Mouse (Mus musculus) adrenal gland, adult 8-10 months (tissue): ENCODE results near the gene Creb3l4. TPM values are rescaled to one million over a fixed set of nuclear protein-coding genes. Genes with fewer than 3 reads are reported as not detected.

ENCODE experiments used
- DNase-seq: peaks from one replicate; pipeline ENCODE4 v3.0.0; 2022
- total RNA-seq, 4 experiments: library from RNA; stranded (reverse); gene quantifications; 2 replicates each; pipeline ENCODE4 v1.2.4; 2022

Gene Creb3l4
- total RNA-seq, 4 experiments from 2014 or later: 0.35 to 1.3 (median 0.63) TPM

DNA sequence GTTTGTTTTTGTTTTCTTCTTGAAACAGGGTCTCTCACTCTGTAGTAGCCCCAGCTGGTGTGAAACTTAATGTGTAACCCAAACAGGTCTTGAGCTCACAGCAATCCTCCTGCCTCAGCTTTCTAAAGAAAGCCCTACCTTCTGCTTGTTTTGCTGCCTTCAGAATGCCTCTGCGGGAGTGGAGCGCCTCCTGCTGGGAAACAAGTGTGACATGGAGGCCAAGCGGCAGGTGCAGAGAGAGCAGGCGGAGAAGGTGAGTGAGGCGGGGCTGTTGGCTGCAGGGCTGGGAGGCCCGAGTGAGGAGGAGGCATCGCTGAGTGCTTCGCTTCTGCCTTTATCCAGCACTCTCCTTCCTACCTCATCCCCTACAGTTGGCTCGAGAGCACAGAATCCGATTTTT lies 19.0 kb downstream of the Creb3l4 start:
- DNase-seq: no peak

DNA sequence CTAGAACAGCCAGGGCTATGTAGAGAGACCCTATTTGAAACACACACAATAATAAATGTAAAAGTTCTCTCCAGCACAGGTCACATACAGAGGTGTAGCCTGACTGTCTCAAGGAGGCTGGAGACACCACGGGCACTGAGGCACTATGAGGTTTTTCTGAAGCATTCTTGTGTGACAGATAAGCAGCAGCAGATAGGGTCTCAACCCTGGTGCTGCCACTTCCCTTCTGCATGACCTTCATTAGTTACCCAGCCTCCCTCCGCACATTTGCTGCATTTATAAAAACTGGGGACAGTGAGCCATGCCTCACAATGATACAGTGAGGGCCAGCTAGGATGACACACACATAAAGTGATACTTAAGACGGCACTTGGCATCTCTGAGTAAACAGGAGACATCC lies 20.4 kb downstream of the Creb3l4 start:
- DNase-seq: no peak

DNA sequence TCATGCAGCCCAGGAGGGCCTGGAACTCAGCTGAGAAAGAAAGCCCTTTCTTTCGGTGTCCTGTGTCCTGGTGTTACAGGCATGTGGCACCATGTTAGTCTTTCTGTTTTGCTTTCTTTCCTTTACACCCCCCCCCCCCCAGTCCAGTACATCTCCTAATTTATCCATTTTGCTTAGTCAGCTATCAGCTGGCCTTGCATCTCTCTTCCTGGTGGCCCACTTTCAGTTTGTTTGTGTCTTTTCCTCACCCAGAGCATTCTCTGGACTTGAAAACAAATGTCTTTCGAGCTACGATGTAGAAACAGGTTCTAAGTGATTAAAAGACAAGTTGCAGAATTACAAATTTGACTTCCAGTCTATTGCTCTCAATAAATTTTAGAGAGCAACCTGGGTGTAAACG lies 20.9 kb downstream of the Creb3l4 start:
- DNase-seq: no peak

DNA sequence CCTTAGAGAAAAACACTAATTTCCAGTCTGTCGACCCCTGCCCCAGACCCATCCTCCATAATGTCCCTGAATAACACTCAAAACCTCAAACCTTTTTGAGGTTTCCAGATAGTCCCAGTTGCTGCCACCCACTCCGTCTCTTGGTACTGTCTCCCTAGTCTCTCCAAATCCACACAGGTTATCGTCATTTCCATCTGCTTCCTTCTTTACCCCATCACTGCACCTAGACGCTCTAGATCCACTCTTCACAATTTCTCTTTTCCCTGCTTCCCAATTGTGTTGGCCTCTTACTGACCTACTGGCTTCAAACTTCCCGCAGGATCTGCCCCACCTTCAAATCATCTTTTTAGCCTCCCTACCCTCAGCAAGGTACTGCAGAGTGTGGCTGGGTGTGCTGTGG lies 22.2 kb downstream of the Creb3l4 start:
- no peak for DNase-seq

DNA sequence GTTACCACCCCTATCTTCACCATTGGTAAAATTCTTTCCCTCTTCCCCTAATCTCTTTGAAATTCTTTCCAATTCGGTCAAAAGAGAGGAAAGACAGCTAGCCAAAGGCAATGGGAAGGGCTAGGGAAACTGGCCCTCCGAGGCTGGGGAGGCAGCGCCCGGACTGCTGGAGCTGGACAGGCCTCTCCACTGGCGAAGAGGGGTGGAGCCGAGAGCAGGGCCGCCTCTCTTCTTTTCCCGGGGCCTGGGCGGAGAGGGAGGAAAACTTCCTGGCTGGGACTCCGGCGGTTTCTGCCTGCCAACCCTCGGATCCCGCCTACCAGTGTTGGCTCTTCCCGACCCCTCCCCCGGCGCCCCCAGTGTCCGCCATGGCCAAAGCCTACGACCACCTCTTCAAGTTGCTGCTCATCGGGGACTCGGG lies 22.8 kb downstream of the Creb3l4 start:
- DNase-seq: peak; percentile 81

DNA sequence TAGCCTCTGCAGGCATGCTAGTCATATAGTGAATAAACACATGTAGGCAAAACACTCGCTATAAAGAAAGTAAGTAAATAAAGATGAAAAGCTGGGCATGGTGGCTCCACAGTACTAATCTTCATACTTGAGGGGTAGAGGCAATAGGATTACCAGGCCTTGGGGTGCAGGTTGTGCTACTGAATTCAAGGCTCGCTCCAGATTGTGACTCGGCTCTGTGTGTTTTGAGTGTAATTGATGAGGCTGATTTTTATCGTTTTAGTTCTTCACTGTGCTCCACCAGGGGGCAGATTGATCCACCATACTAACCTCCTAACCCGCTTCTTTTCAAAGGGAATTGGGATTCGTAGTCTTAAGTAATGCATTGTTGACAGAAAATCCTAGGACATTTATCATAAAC lies 23.2 kb downstream of the Creb3l4 start:
- DNase-seq: peak; percentile 42

DNA sequence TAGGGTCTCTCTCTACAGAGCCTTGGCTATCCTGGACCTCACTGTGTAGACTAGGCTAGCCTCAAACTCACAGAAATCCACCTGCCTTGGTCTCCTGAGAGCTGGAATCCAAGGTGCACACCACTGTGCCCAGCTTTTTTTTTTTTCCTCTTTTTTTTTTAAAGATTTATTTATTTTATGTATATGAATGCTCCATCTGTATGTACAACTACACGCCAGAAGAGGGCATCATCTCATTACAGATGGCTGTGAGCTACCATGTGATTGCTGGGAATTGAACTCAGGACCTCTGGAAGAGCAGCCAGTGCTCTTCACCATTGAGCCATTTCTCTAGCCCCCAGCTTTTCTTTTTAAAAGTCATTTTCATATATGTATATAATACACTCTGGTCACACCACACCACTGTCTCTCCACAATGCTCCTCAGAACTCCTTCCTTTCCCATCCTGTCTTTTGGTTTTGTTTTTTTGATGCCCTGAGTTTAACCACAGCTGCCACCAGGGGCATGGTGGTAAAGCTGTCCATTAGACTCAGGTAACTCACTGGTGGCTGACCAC lies 27.4 kb downstream of the Creb3l4 start:
- DNase-seq: no peak

DNA sequence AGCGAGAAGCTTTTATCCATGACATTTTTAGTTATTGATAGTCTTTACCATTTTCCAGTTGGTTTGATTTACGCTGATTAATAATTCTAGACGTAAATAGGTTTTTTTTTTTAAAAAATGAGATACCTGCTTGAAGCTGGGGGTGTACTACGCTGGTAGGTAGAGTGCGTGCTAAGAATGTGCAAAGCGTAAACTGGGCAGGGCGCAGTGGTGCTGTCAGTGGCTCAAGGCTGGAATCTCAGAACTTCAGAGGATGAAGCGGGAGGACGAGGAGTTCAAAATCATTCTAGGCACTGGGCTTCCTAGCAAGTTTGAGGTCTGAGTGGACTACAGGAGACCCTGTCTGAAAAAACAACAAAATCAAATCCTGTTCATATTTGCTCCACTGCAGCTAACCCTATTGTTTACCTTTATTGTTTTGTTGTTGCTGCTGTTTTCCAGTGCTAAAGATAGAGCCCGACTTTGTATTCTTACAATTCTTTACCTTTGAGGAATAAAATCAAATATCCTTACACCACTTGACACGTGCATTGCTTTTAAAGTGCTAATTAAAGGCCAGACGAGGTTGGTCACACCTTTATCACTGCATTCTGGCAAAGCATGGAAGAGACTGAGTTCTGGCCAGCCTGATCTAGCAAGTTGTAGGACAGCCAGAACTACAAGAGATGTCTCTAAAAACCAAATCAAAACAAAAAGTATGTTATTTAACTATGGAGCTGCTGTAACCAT lies 29.2 kb downstream of the Creb3l4 start:
- DNase-seq: no peak

DNA sequence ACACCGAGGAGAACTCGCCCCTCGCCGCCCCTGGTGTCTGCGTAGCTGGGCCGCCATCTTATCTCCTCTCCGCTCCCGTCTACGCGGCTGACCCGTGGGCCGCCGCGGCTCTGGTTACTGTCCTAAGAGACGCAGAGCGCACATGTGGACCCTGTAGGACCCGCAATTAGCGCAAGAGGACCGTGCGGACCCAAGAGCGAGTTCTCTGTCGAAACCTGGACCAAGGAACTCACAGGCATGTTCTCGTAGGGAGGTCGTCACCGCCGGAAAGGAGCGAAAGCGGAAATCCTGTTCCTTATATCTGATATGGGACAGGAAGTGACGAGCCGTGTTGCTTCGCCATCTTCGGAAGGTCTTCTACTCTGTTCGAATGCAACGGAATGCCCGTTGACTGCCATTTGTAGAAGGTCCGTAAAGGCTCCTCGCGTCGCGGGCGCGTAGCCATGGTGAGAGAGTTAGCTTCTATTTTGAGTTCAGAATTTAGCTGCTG lies 29.9 kb downstream of the Creb3l4 start, which contains the start of the genes Rps27 and Rab13:
TSS of gene Rps27 (minus strand) at position 275 of the 490 bp plus-strand sequence.
TSS of gene Rab13 (plus strand) at position 319 of the 490 bp plus-strand sequence.
- peak; percentile 89 for DNase-seq

DNA sequence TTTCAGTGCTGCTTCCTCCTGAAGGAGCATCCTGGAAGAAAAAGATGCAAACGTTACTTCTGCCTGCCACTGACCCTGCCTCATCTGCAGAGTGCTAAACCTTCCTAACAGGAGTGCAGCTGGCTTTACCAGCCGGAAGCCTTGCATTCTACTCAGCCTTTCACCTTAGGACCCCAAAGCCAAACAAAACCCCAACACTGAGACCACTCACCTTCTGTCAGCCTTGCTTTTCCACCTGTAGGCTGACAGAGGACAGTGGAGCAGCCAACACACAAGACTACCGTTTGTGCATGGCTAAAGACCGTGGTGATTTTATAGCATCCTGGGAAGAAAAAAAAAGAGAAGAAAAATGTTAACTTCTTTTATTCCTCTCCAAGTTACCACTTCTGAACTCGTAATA lies 30.6 kb downstream of the Creb3l4 start:
- no peak for DNase-seq

DNA sequence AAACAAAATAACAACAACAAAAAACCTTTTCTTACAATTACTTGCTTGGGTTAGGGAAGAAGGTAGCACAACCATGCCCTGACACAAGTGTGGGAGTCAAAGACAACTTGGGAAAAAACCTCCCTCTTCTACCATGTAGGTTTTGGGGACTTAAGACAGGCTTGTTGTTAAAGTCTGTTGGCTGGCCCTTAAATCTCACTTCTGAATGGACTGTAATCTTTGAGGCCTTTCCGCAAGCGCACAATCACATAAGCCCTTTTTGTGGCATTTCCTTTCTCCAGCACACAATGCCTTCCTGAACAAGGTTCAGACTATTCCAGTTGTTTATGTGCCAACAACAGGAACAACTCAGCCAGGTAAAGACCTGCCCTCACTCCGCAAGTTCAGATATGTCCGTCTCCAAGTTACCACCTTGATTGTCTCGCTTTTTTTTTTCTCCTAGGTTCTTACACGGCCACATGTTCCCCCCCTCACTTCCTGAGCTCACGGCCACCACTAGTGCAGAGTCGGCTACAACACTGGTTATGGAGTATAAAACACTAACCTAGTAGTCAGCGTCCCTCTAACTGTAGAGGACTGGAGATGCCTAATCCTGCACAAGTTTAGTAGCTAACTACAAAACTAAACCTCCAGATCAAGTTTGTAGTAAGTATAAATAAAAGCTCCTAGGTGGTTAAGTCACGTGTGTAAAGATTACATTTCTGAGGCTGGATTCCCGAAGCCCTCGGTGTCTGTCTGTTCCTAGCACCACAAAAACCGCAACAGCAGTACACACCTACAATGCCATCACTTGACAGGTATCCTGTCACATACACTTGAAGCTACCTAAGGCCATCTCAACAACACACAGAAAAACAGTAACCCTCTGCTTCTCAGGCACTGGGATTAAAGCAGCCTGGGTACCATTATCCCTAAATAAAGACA lies 31.6 kb downstream of the Creb3l4 start:
- no peak for DNase-seq

DNA sequence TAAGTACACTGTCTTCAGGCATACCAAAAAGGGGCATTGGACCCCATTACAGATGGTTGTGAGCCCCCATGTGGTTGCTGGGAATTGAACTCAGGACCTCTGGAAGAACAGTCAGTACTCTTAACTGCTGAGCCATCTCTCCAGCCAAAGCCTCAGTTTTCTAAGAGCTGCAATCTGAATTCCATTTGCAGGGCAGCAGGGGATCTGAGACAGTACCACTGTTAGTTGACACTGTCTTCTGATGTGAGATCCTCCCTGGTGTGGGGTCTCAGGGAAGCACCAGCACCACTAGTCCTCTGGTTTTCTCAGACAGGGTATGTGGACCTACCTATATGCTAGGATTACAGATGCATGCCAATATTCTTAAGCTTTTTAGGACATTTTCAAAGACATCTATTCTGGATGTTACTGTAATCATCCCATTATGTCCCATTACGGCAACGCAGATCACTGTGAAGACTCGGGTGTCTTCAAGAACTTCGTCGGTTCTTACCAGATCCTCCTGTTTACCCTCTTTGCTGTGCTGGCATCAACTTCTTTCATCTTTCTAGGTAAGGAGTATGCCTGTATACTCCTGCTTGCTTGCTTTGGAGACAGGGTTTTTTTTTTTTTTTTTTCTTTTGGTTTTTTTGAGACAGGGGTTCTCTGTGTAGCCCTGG lies 33.3 kb downstream of the Creb3l4 start:
- no peak for DNase-seq

DNA sequence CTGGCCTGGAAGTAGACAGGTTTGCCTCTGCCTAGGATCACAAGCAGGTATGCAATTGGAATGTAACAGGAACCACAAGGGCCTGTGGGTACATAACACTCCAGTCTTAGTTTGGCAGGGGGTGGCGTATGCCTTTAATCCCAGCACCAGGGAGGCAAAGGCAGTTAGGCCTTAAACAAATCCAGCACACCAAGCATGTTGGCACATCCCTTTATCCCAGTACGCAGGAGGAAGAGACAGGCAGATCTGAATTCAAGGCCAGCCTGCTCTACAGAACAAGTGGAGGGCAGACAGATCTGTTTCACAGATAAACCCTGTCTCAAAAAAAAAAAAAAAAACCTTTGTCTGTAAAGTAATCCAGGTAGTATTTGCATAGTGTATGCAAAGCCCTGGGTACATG lies 34.6 kb downstream of the Creb3l4 start:
- no peak for DNase-seq

DNA sequence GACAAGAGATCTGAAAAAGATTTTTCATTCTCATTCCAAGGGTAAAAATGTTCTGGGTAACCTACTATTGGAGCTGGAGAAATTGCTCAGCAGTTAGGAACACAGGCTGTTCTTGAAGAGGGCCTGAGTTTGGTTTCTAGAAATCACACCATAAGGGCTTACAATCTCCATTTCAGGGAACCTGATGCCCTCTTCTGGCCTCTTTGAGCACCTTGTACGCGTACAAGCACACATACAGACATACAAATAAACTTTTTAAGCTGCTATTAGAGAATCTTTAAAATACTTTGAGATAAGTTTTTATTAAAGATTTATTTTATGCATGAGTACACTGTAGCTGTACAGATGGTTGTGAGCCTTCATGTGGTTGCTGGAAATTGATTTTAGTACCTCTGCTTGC lies 38.7 kb downstream of the Creb3l4 start:
- DNase-seq: no peak

DNA sequence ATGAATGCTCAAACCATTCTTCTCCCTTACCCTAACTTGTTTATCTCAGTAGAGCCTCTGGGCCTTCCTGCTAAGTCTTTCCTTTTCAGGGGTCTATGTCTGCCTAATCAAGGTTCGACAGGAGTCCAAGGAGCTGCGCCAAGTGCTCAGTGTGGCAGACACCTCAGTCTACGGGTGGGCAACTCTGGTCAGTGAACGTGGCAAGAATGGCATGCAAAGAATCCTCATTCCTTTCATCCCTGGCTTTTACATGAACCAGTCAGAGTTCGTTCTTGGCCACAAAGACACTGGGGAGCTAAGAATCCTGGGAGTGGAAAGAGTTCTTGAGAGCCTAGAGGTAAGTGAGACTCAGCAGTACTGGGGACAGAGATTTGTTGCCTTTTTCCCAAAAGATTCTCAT lies 39.7 kb downstream of the Creb3l4 start:
- DNase-seq: no peak

DNA sequence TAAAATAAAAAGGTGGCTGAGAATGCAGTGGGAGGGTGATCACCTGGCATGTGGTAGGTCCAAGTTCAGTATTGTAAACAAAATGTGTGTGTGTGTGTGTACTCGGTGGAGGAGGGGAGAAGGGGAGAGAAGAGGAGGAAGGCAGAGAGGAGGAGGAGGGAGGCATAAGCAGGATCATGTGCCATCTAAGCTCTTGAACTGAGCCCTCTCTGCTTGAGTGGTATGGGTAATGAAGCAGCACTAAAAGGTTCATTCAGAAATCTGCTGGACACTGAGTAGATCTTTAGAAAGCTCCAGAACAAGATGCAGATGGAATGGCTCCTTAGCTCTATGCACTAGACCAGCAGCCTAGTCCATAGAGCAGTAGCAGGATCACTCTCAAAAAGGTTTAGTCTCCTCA lies 40.4 kb downstream of the Creb3l4 start:
- DNase-seq: no peak

DNA sequence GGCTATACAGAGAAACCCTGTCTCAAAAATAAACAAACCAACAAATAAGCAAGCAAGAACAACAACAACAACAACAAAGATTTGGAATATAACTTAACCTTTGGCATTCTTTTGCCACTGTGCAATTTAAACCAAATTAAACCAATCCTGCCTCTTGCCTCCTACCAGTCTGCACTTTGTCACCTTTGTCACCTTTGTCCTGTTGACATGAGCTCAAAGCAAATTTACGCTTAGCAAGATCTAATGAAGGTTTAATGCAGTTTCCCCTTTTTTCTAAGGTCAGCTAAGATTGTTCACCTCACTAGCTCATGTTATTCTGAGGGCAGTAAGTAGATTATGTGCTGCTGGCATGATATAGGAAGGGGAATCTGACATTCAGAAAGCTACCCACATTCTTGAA lies 45.8 kb downstream of the Creb3l4 start:
- DNase-seq: no peak

DNA sequence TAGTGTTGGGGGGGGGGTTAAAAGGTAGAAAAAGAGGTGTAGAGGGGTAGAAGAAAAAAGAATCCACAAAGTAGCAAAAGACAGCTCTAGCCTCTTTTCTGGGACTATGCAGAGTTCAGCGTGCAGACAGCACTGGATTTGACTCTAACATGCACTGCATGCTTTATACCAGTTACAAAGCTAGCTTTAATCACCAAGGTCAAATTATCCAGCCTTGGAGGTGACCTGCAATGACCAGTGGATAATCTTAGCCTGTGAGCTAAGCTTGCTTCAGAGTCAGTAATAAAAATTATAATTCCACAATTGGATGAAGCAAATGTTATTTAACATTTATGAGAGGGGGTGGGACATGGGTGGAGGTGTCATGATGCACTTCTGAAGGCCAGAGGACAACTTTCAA lies 47.7 kb downstream of the Creb3l4 start:
- DNase-seq: no peak

DNA sequence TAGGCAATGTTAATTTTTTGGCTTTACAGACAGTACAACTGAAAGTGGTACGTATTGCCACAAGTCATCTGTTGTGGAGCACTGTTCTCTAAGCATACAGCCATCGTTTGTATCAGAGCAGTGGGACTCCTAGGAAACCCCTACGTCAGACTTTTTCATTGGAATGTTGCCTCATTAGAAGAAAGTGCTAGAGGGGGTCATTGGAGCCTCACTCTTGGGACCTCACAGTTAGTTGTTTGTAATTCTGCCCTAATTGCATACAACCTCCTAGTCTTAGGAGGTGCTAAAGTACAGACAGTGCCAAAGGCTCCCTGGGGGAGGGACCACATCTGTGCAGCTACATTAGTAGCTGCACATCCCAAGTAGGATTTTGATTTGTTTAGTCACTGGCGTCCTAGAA lies 48.6 kb downstream of the Creb3l4 start:
- no peak for DNase-seq

DNA sequence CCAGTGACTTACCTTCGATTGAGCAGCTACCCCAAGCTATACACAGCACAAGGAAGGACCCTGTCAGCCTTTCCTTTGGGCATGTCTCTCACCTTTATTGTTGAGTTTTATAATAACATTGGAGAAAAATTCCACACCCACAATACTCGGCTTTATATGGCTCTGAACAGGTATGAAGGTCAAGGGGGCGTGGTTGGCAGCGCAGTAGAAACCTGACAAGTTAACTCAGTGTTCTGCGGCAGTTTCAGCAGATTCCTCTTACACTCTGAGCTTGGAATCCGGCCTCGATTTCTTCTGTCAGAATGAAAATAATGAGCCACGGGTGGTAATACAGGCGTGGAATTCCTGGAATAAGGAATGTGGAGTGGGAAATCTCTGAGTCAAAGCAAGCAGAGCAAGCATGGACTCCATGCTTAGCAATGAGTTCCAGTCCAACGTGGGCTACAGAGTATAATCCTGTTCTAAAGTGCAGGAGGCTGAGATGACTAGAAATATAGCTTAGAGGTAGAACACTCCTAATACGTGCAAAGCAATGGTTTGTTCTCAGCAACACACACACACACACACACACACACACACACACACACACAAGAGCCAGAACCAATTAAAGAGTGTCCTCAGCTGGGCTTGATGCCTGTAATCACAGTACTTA lies 52.3 kb downstream of the Creb3l4 start:
- no peak for DNase-seq
